16 mouse cellular contexts compared by ENCODE assay signal in the genomic region with DNA sequence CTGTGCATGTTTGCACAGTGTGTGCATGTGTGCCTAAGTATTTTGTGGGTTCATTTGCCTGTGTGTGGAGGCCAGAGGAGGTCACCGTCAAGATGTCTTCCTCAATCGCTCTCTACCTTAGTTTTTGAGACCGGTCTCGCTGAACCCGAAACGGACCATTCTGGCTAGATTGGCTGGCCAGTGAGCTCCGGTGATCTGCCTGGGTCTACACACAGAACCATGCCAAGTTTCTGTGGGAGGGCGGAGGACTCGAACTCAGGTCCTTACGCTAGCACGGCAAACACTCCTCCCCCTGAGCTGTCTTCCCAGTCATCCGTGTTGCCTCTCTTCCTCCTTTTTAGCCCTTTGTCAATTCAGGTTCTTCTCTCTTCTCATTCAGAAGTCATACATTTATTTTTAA.
"Had no signal": no experiment of that assay in that cellular context is flagged by ENCODE, and none has a peak within 500 bp of the region (broad histone marks: within the 10 kb centered on the region; RNA-seq: fewer than 3 reads in every experiment).

No protein-coding gene starts in this region.

- DNase-seq: cerebellum, adult 8-10 months; cerebellum, adult 9-10 months; cerebellum, adult 9-11 months; cerebellum, postnatal 10 days; cerebellum, postnatal 14 days; cerebellum, postnatal 25 days; cerebellum, postnatal 36 days; embryo, embryonic 11 days; forebrain, postnatal 0 days; gastrocnemius, adult 2 months; gastrocnemius, postnatal 10 days; gastrocnemius, postnatal 14 days; gastrocnemius, postnatal 25 days; gastrocnemius, postnatal 36 days; heart, adult 18-20 months; heart, adult 2 months had no signal
